Mouse (Mus musculus): ENCODE results near the gene Lrrc55.

- no peak for TF ChIP-seq CTCF (IDR thresholded peaks at IDR 0.05; ENCODE audit: extremely low read depth, insufficient read length, insufficient replicate concordance, low read depth, low read length)
- no peak for TF ChIP-seq POLR2A (IDR thresholded peaks at IDR 0.05; ENCODE audit: low read depth, low read length)
Observed at GRCm38 (mm10) chr2:85172763-85173103, 24.3 kb downstream of the Lrrc55 start.

Data from small intestine, adult 2 months (tissue).